Mouse (Mus musculus) cortical plate, adult 2 months (tissue): ENCODE results near the gene Clpx.

Experiments used
- CTCF ChIP-seq: fragments of 200-500 bp; IDR thresholded peaks from 2 replicates; pipeline ENCODE4 v1.5.1; 2011; ENCODE audit warnings: mild to moderate bottlenecking, control low read depth, low read length; ENCODE audit not compliant: insufficient read depth; ENCODE audit errors: extremely low read depth
- POLR2A ChIP-seq: fragments of 200-500 bp; IDR thresholded peaks from 2 replicates; pipeline ENCODE4 v1.6.1; 2011; ENCODE audit warnings: mild to moderate bottlenecking, low read length, control low read depth; ENCODE audit not compliant: insufficient read depth; ENCODE audit errors: extremely low read depth

DNA sequence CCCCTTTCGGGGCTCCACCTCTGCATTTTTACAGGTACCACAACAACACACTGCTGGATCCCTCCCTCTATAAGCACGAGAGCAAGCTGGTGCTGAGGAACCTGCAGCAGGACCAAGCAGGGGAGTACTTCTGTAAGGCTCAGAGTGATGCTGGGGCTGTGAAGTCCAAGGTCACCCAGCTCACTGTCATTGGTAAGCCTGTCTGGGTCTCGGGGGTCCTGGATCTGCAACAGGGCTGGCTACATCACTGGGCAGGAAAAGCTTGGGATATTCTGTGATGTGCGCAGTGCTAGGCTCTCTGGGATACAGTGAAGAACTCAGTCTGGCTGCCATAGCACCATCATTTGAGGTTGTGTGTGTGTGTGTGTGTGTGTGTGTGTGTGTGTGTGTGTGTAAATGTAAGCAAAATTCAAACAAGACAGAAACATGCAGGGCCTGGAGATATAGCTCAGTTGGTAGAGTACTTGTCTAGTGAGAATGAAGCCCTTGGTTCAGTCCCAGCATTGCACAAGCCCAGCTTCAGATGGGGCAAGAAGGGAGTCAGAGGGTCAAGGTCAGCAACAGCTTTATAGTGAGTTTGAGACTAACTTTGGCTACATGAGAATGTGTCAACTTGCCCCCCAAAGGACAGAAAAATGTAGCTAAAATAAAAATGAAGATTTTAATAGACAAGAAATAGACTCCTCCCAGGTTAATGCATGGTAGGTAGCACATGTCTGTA, 18.1 kb upstream of the Clpx start:
- no peak for TF ChIP-seq CTCF
- no peak for TF ChIP-seq POLR2A
